Mouse (Mus musculus): Measurements from ENCODE around the gene Ogfr.

Gene Ogfr

GRCm38 (mm10) chr2:180589123-180589831, at the start of gene Ogfr:
Gene Ogfr, plus strand, starts transcription at chr2:180589245.
- DNase-seq (ENCODE audit: low spot score in 2 of 2), result peak; percentile 70 to 75

DNA sequence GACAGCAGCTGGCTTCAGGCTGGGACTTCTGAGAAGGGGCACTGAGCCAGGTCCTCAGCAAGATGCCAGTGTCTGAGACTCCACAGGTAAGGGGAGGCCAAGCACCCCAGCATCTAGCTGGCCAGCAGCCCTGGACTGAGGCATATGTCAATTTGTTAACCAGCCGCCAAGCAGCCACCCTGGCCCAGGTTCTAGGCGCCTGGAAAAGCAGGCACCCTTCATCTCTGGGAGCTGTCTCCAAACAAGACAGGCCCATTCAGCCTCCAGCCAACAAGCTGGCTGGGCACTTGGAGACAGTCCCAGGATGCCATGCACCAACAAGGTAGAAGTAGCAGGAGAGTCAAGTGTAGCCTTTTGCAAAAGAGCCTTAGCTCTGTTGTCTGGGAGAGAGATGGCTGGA, 45.4 kb upstream of the Ogfr start:
- no peak for DNase-seq (ENCODE audit: low spot score in 2 of 2)

GRCm38 (mm10) chr2:180545046-180545445, 44.0 kb upstream of the Ogfr start:
- no peak for DNase-seq (ENCODE audit: low spot score in 2 of 2)

- peak in 1 of 2 experiments; percentile 12 for DNase-seq (ENCODE audit: low spot score in 2 of 2)
Observed at GRCm38 (mm10) chr2:180547384-180548106, 41.5 kb upstream of the Ogfr start.

DNA sequence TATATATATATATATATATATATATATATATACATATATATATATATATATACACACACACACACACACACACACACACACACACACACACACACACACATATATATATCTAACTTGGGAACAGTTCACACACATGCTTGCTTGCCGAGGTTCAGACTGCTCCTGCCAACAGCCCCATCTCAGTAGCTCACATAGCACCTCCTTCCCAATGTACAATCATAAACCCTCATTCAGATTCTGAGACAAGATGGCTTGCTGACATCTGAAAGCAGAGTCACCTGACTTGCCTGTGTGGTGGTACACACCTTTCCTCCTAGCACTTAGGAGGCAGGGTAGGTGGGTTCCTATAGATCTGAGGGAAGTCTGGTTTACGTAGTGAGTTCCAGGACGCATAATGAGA, 36.7 kb upstream of the Ogfr start:
- DNase-seq (ENCODE audit: low spot score in 2 of 2), result no peak

DNA sequence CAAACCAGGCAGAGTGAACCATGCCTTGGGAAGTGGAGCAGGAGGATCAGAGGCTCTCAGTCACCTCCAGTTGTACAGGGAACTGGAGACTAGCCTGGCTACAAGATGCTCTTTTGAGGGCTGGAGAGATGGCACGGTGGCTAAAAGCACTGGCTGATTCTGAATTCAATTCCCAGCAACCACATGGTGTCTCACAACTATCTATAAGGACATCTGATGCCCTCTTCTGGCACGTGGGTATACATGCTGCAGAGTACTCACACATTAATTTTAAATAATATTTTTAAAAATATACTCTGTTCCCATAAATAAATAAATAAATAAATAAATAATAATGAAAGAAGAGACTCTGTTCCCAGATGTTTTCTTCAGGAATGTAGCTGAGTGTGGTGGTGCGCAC, 33.8 kb upstream of the Ogfr start:
- no peak for DNase-seq (ENCODE audit: low spot score in 2 of 2)

DNA sequence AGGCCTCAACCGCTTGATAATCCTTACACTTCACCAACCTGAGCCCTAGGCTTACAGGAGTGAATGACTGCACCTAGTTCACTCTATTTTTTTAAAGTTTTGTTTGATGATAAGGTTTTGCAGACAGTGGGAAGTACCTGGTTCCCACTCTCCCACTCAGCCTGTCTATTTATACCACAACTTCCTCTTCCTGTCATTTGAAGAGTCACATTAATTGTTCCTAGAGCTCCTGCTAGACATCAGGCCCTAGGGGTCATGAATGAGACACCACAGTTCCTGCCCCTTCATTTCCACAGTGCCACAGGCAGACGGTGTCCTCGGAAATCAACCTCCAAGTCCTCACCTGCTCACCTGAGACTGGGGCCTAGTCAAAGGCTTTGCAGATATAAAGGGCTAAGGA, 32.6 kb upstream of the Ogfr start:
- DNase-seq (ENCODE audit: low spot score in 2 of 2), result no peak

GRCm38 (mm10) chr2:180560245-180560644, 28.8 kb upstream of the Ogfr start:
- DNase-seq (ENCODE audit: low spot score in 2 of 2), result no peak

GRCm38 (mm10) chr2:180562146-180562545, 26.9 kb upstream of the Ogfr start:
- DNase-seq (ENCODE audit: low spot score in 2 of 2), result no peak

GRCm38 (mm10) chr2:180563296-180563695, 25.7 kb upstream of the Ogfr start:
- DNase-seq (ENCODE audit: low spot score in 2 of 2), result no peak

GRCm38 (mm10) chr2:180563841-180564240, 25.2 kb upstream of the Ogfr start:
- DNase-seq (ENCODE audit: low spot score in 2 of 2), result no peak

DNA sequence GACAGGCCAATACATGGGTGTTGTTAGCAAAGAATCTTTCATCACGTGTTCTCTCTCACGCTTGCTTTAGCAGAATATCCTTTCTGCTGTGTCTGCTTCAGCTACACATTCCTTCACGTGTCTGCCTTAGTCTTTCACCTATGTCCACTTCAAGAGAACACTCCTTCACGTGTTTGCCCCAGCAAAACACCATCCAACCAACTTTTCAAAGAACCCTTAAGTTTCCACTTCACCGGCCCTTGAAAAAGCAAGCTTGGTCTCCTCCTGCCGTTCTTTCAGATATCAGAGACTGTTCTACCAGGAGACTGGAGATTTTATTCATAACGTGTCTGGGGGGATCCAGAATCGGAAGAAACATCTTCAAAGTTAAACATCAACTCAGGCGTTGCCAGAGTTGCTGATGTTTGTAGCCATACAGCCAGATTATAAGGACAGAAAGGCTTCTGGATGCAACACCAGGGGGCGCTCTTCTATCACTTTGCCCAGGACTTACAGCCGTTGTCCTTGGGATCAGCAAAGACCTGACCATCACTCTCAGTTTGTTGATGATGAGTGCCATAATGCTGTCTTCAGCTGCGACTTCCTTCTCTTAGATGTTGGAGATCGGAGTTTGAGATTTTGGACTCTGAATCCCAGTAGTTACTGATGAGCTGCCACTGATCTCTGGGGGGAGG, 22.7 kb upstream of the Ogfr start:
- DNase-seq (ENCODE audit: low spot score in 2 of 2), result no peak

DNA sequence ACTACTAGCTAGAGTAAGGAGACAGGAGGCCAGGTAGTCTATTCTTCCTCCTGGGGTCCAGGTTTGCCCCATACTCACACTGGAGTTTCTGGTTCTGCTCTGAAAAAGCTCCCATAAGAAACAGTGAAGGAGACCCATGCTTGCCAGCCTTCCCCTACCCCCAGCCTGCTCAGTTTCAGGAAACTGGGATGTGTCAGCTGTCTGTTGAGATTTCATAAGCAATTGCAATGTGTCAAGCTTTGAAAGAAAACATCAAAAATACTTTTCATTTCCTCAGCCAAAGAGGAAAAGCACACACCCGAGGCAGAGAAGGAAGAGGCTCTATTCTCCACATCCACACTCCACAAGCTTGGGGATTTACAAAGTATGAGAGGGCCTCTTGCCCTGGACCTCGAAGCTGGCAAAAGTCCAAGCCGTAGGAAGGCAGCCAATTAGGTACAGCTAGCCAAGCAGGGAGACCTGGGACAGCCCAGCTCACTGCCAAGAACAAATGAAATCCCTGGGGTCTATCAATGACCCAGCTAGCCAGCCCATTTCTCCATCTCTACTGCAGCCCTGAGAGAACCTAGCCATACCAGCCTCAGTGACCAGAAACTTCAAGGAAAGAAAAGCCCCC, 19.9 kb upstream of the Ogfr start:
- DNase-seq (ENCODE audit: low spot score in 2 of 2), result no peak

- no peak for DNase-seq (ENCODE audit: low spot score in 2 of 2)
Observed at GRCm38 (mm10) chr2:180576482-180576881, 12.6 kb upstream of the Ogfr start.

DNA sequence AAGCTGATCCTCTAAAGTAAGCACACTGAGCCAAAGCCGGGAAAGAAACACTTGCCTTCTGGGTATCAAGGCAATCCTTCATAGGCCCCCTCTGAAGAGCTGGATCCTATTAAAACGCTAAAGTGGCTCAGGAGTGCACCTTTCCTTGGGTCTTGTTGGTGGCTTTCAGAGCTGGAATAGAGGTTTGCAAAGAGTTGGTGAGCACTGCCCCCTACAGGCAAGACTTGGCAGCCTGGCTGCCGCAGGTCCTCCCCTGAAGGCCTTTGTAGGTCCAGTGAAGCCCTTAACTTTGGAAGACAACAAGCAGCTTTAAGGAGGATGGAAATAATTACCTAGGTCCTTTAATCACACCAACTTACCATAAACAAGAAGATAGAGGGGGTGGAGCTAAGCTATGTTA, 10.4 kb upstream of the Ogfr start:
- DNase-seq (ENCODE audit: low spot score in 2 of 2), result peak in 1 of 2 experiments; percentile 34

- no peak for DNase-seq (ENCODE audit: low spot score in 2 of 2)
Observed at GRCm38 (mm10) chr2:180581002-180581401, 8.0 kb upstream of the Ogfr start, which contains the start of gene Mrgbp. Gene Mrgbp, plus strand, starts transcription at chr2:180581304.

- DNase-seq (ENCODE audit: low spot score in 2 of 2), result peak; percentile 92 to 93
Observed at GRCm38 (mm10) chr2:180582481-180583153, 6.4 kb upstream of the Ogfr start.

DNA sequence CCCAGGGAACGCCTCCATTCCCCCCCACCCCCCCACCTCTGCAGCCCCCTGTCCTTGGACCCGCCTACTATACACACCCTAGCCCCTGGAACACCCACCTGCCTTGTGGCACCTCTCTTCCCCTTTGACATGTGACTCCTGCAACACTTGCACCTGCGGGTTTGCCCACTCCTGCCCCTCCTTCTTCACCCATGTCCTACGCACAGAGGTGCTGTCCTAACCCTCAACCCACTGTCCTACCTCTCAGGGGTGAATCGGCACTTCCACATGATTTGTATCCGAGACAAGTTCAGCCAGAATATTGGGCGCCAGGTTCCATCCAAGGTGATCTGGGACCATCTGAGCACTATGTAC, 5.9 kb upstream of the Ogfr start:
- DNase-seq (ENCODE audit: low spot score in 2 of 2), result no peak

GRCm38 (mm10) chr2:180588736-180589122, 316 bp upstream of the Ogfr start:
- DNase-seq (ENCODE audit: low spot score in 2 of 2), result no peak

- no peak for DNase-seq (ENCODE audit: low spot score in 2 of 2)
Observed at GRCm38 (mm10) chr2:180597490-180597889, 8.4 kb downstream of the Ogfr start, which contains the start of gene Col9a3. Gene Col9a3, plus strand, starts transcription at chr2:180597790.

DNA sequence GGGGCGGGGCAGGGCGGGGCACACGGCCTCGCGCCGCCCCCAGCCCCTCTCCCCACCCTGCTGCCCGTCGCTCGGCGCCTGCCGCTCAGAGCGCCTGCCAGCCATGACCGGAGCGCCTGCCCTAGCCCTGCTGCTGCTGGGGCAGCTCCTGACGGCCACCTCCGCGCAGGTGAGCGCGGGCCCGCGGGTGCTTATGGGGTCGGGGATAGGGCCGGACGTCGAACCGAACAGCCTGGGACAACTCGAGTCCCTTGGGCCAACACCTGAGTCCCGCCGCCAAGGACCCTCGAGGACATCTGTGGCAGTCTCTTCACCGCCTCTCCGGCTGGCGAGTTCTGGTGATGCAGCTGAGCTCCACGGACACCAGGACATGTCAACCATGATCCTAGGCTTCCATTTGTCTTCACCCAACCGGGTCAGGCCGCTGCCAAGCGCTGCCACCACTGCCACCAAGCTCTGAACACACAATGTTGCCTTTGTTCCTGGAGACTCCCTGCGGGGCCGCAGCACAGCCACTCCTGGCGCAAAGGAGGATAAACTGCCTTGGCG, 9.2 kb downstream of the Ogfr start:
- DNase-seq (ENCODE audit: low spot score in 2 of 2), result no peak

All from right cerebral cortex, postnatal 36 days (tissue).